14 mouse cellular contexts compared by ENCODE assay signal in the genomic region with DNA sequence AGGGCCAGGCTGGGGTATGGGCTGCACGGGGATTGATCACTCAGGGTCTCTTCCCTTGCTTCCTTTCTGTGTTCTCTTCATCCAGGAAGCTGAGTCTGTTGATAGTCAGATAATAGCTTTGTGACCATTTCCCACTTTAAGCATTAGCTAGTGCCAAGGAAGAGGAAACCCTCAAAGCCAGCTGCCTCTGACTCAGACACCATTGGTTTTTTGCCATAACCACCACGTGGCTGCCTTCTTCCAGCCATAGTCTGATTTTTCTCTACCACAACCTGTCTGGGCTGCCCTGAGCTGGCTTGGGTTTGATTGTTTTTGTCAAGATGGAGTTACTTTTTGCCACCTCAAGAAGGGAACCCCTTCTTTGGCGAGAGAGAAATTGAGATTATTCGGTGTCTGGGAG. TPM values are rescaled to one million over a fixed set of nuclear protein-coding genes. Genes with fewer than 3 reads are reported as not detected.
DNase-seq lines count a peak whose midpoint lies in the region; ATAC-seq lines count a peak whose summit lies in the region.
"Had no signal": no experiment of that assay in that cellular context is flagged by ENCODE, and none has a peak within 500 bp of the region (broad histone marks: within the 10 kb centered on the region; RNA-seq: fewer than 3 reads in every experiment).

No protein-coding gene starts in this region.

- DNase-seq in adrenal gland, adult (ENCODE audit: inconsistent age in 2 of 2, low spot score in 1 of 2): peak; percentile 10 to 30
- no peak for DNase-seq in adrenal gland, postnatal 4 days (ENCODE audit: low spot score in 2 of 2)
- DNase-seq in lung, postnatal 10 days: peak; percentile 9
- no peak for DNase-seq in lung, postnatal 36 days
- peak; percentile 18 for DNase-seq in fibroblast of lung, adult 2 months (ENCODE audit: low read depth)
- DNase-seq in ovary, adult 18-20 months (ENCODE audit: low spot score): no peak
- DNase-seq in urinary bladder, postnatal 14 days (ENCODE audit: low spot score): no peak
- DNase-seq: gastrocnemius, postnatal 14 days; liver, embryonic 13.5 days had no signal

- no peak for ATAC-seq in CD4-positive, CD25-positive, alpha-beta regulatory T cell, adult 4 months
- ATAC-seq: activated CD4-positive, CD25-positive, alpha-beta regulatory T cell, adult 4 months; hindbrain, postnatal 0 days; midbrain, embryonic 16.5 days had no signal

RNA-seq across cellular contexts. Expression of a gene that starts 41.0 kb away (rescaled TPM):
- total RNA-seq in adrenal gland, postnatal 4 days (2021): 10 to 100 TPM; 20.8 to 22.0 TPM
- 10 to 100 TPM; 64.4 to 70.8 TPM for polyA plus RNA-seq in CD4-positive, CD25-positive, alpha-beta regulatory T cell, adult 4 months (2017; shearing (Covaris generic))
- total RNA-seq: MEL had no signal

Comparison
In these comparisons a context has a peak if more than half of its experiments do, and no peak if none do; other contexts are left out.
1. DNase-seq: peak in adrenal gland, adult (2 of 2), lung, postnatal 10 days (single experiment) and fibroblast of lung, adult 2 months (single experiment); none in adrenal gland, postnatal 4 days (0 of 2), lung, postnatal 36 days (single experiment), ovary, adult 18-20 months (single experiment) and urinary bladder, postnatal 14 days (single experiment).